Mouse (Mus musculus): ENCODE data around the gene Vsig10l.

Gene Vsig10l

GRCm38 (mm10) chr7:43462851-43463250 lies at the start of gene Vsig10l:
Gene Vsig10l, plus strand, starts transcription at chr7:43463151.
- no peak for DNase-seq

- DNase-seq: no peak
Measured at GRCm38 (mm10) chr7:43417298-43417697, 45.7 kb upstream of the Vsig10l start.

- peak; percentile 79 for DNase-seq
Measured at GRCm38 (mm10) chr7:43422995-43423617, 39.8 kb upstream of the Vsig10l start.

GRCm38 (mm10) chr7:43423991-43424625 lies 38.8 kb upstream of the Vsig10l start:
- no peak for DNase-seq

- DNase-seq: no peak
Measured at GRCm38 (mm10) chr7:43427406-43427805, 35.5 kb upstream of the Vsig10l start, which contains the start of gene Lim2. Gene Lim2, plus strand, starts transcription at chr7:43427670.

GRCm38 (mm10) chr7:43429500-43429899 lies 33.5 kb upstream of the Vsig10l start:
- no peak for DNase-seq

GRCm38 (mm10) chr7:43432891-43433290 lies 30.1 kb upstream of the Vsig10l start:
- DNase-seq: no peak

GRCm38 (mm10) chr7:43434676-43435075 lies 28.3 kb upstream of the Vsig10l start:
- DNase-seq: no peak

GRCm38 (mm10) chr7:43436341-43437255 lies 26.4 kb upstream of the Vsig10l start, which contains the start of gene Nkg7:
Gene Nkg7, plus strand, starts transcription at chr7:43437073.
- no peak for DNase-seq

GRCm38 (mm10) chr7:43438611-43439010 lies 24.3 kb upstream of the Vsig10l start:
- no peak for DNase-seq

- no peak for DNase-seq
Measured at GRCm38 (mm10) chr7:43440482-43440881, 22.5 kb upstream of the Vsig10l start, which contains the start of gene Cldnd2. Gene Cldnd2, plus strand, starts transcription at chr7:43440782.

GRCm38 (mm10) chr7:43441071-43441470 lies 21.9 kb upstream of the Vsig10l start:
- no peak for DNase-seq

- no peak for DNase-seq
Measured at GRCm38 (mm10) chr7:43442684-43443083, 20.3 kb upstream of the Vsig10l start.

GRCm38 (mm10) chr7:43443126-43443916 lies 19.6 kb upstream of the Vsig10l start:
- DNase-seq: peak; percentile 81

GRCm38 (mm10) chr7:43443917-43444293 lies 19.0 kb upstream of the Vsig10l start, which contains the start of the genes Etfb and Gm45233:
Gene Etfb, plus strand, starts transcription at chr7:43444083.
Gene Gm45233, plus strand, starts transcription at chr7:43444128.
- DNase-seq: peak; percentile 88

GRCm38 (mm10) chr7:43447801-43448200 lies 15.2 kb upstream of the Vsig10l start:
- DNase-seq: no peak

GRCm38 (mm10) chr7:43448246-43448645 lies 14.7 kb upstream of the Vsig10l start:
- no peak for DNase-seq

GRCm38 (mm10) chr7:43449811-43450210 lies 13.1 kb upstream of the Vsig10l start:
- no peak for DNase-seq

- no peak for DNase-seq
Measured at GRCm38 (mm10) chr7:43451726-43452125, 11.2 kb upstream of the Vsig10l start.

- peak; percentile 37 for DNase-seq
Measured at GRCm38 (mm10) chr7:43452609-43453008, 10.3 kb upstream of the Vsig10l start.

- DNase-seq: no peak
Measured at GRCm38 (mm10) chr7:43453599-43454355, 9.2 kb upstream of the Vsig10l start.

- DNase-seq: no peak
Measured at GRCm38 (mm10) chr7:43454371-43454770, 8.6 kb upstream of the Vsig10l start.
